Mouse (Mus musculus) cerebellum, adult 2 months (tissue): ENCODE data around the gene Arl15.

Experiments used
- CTCF ChIP-seq: fragments of 200-500 bp; IDR thresholded peaks from 2 replicates; pipeline ENCODE4 v1.5.1; 2011; ENCODE audit warnings: low read depth, mild to moderate bottlenecking, control low read depth, low read length, moderate library complexity, borderline replicate concordance; ENCODE audit not compliant: insufficient read depth
- POLR2A ChIP-seq: fragments of 200-500 bp; IDR thresholded peaks from 2 replicates; pipeline ENCODE4 v1.6.1; 2011; ENCODE audit warnings: low read length, control low read depth, borderline replicate concordance; ENCODE audit not compliant: insufficient read depth

- no peak for TF ChIP-seq CTCF
- TF ChIP-seq POLR2A, result no peak
Measured at GRCm38 (mm10) chr13:114078851-114079250, 284.5 kb downstream of the Arl15 start.
